Mouse (Mus musculus): Measurements from ENCODE around the gene Gm20517. TPM values are rescaled to one million over a fixed set of nuclear protein-coding genes. Genes with fewer than 3 reads are reported as not detected.

Gm20517 gene
- total RNA-seq, 2 experiments from 2014 or later, result 4.4 to 5.5 TPM

DNA sequence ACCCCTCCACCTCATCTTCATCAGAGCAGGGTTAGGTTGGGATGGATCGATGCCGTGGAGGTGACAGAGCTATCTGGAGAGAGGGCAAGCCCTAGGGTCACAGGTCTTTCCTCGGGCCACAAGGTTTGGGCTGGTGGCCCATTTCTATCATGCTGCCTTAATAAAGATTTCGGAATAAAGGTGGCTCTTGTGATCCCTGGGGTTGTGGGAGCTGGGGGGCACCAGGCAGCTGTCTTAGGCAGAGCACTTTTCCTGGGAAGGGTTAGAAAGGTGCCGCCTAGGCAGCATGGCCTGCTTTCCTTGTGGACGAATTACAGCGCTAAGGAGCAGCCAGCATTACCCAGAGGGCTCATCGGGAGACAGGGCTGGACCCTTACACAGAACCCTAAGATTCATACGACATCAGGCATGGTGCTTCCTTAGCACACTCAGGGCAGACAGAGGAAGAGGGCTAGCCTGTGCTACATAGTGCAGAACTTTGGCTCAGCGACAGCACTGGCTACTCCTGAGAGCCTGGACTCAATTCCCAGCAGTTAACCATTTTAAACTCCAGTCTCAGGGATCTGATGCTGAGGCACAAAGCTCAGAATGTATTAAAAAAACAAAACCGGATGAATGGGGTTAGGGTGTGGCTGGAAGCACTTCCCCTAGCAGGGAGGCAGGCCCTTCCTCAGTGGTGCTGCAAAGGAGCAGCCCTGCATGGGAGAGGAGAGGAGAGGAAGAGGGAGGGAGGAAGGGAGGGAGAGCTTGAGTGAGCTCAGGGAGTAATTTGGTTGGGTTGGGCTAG is 11.7 kb upstream of the Gm20517 start:
- Histone ChIP-seq H3K27ac (peak overlapping the region; percentile 0; the same call in 1 of the 2 replicates), H3K4me3 (no peak overlapping the region)
- no peak for TF ChIP-seq CTCF (conservative IDR thresholded peaks at IDR 0.05)
- DNase-seq (ENCODE audit: low spot score in 2 of 2), result no peak

DNA sequence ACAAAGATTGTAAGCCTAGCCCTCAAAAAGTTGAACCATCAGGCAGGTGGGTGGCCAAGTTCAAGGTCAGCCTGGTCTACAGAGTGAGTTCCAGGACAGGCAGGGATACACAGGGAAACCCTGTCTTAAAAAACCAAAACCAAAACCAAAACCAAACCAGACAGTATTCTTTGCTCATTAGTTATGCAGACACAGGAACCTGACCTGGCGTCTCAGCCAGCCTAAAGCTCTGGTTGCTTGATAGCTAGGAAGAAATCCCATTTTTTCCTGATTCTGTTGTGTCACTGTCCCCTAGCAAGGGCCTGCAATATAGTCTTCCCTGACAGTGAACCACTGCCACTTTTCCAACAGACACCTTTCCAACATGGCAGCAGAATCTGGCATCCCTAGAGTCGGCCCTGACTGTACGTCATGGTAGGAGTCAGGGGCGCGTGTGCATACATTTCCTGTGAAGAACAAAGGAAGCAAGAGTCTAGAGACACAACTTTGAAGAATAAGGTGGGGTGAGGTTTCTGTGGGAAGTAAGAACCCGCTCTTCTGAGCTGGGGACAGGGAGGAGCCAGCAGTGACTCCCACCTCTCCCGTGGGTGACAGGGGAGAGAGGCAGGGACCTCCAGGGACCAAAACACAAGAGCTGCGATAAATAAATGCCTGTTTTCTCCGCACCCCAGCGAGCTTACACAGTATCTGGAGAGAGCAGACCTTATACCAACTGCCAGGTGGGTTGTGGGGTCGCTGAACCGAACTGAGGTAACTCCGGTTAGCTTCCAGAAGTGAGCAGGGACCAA is 10.6 kb upstream of the Gm20517 start:
- H3K27ac ChIP-seq, result no peak overlapping the region
- no peak overlapping the region for H3K4me3 ChIP-seq
- no peak for TF ChIP-seq CTCF (conservative IDR thresholded peaks at IDR 0.05)
- DNase-seq (ENCODE audit: low spot score in 2 of 2), result no peak

DNA sequence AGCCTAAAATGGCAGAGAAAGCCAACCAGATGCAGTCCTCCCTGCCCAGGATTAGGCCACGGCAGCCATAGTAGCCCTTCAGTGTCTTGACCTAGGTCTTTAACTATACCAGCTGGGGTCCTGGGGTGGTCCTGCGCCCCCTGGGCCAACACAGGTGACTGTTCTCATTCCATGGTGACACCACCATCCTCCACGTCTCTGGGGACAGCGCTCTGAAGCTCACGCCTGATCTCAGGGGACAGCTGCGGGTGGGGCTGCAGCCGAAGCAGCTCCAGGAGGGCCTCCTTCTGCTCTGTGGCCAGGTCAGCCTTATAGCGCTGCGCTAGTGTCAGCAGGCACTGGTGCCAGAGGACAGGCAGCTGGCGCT is 10.0 kb upstream of the Gm20517 start:
- no peak overlapping the region for H3K27ac ChIP-seq
- TF ChIP-seq CTCF (conservative IDR thresholded peaks at IDR 0.05), result no peak
- DNase-seq (ENCODE audit: low spot score in 2 of 2), result no peak
- no peak overlapping the region for H3K4me3 ChIP-seq

DNA sequence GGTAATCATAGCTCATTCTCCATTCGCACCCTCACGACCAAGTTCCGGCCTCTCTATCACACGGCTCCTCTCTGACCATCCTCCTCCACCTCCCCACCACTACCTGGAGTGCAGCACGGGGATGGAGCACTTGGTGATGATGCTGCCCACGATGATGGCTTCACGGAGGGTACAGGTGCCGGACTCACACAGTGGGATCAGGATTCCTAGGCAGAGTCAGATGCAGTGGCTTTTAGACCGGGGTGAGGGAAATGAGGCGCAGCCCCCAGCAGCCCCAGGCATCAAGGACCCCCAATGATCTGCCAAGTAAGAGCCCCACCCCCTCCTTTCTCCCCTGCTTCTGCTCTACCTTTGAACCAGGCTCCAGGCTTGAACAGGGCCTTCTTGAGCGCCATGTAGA is 9.1 kb upstream of the Gm20517 start:
- no peak for DNase-seq (ENCODE audit: low spot score in 2 of 2)
- H3K4me3 ChIP-seq, result no peak overlapping the region
- TF ChIP-seq CTCF (conservative IDR thresholded peaks at IDR 0.05), result no peak
- H3K27ac ChIP-seq, result no peak overlapping the region

DNA sequence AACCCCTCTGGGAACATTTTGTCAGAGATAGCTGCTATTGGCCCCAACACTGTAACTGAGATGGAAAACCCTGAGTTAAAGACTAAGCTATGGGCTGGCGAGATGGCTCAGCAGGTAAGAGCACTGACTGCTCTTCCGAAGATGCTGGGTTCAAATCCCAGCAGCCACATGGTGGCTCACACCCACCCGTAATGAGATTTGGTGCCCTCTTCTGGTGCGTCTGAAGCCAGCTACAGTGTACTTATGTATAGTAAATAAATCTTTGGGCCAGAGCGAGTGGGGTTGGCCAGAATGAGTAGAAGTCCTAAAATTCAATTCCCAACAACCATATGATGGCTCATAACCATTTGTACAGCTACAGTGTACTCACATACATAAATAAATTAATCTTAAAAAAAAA is 5.2 kb upstream of the Gm20517 start:
- no peak for DNase-seq (ENCODE audit: low spot score in 2 of 2)
- TF ChIP-seq CTCF (conservative IDR thresholded peaks at IDR 0.05), result peak; percentile 65
- H3K4me3 ChIP-seq, result no peak overlapping the region
- no peak overlapping the region for H3K27ac ChIP-seq

DNA sequence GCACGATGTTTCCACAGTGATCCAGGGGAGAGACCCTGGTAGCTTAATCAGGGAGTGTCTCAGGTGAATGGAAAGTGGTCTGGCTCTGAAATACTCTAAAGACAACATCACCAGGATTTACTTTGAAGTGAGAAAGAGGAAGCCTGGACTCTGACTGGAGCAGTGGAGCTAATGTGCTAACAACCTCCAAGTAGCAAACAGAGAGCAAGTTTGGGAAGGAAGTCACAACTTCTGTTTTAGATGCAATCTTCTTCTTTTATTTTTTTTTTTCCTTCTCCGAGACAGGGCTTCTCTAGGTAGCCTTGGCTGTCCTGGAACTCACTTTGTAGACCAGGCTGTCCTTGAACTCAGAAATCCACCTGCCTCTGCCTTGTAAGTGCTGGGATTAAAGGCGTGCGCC is 2.2 kb upstream of the Gm20517 start:
- DNase-seq (ENCODE audit: low spot score in 2 of 2), result no peak
- H3K27ac ChIP-seq, result no peak overlapping the region
- H3K4me3 ChIP-seq, result no peak overlapping the region
- no peak for TF ChIP-seq CTCF (conservative IDR thresholded peaks at IDR 0.05)

DNA sequence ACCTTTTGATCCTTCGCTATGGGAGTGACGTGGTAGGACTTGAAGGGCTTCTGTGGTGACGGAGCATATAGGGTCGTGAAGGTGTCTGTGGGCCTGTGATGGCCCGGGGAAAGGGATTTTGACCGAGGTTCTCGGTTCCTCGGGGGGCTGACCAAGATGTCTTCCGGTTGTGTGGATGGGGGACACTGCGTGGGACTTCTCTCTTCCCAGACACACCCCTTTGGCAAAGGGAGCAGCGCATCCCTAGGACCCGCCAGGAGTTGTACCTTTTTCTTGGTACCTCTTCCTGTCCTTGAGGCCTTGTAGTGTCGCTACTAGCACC is 233 bp downstream of the Gm20517 start:
- Histone ChIP-seq H3K4me3 (peak overlapping the region; percentile 95), H3K27ac (peak overlapping the region; percentile 97)
- DNase-seq (ENCODE audit: low spot score in 2 of 2), result no peak
- no peak for TF ChIP-seq CTCF (conservative IDR thresholded peaks at IDR 0.05)

DNA sequence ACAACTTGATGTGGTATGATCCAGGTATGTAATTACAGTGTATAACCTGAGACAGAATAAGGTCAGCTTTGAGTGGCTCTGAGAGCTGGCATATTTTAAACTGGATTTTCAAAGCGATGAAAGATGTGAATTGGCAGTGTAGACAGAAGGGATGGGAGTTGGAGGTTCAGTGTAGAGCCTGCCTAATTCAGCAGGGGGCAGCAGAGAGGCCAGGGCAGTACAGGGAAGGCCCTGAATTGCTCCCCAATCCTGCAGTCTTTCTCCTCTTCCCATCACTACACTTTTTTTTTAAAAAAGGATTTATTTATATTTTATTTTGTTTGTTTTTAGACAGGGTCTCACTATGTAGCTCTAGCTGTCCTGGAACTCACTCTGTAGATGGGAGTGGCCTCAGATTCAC is 2.6 kb downstream of the Gm20517 start:
- no peak for DNase-seq (ENCODE audit: low spot score in 2 of 2)
- TF ChIP-seq CTCF (conservative IDR thresholded peaks at IDR 0.05), result peak; percentile 88
- Histone ChIP-seq H3K27ac (no peak overlapping the region), H3K4me3 (no peak overlapping the region)

DNA sequence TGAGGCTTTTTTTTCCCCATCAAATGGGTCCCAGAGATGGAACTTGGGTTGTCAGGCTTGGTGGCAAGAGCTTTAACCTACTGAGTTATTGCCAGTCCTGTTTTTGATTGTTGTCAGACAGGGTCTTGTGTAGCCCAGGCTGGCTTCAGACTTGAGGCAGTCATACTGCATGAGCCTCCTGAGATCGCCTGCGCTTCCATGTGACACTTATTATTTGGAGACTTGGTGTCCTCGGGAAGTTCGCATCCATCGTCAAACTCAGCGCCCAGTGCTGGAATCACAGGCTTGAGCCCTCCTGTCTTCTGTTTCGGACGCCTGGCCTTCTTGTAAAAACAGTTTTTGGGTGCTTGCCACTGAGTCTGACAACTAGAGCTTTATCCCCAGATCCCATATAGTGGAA is 4.7 kb downstream of the Gm20517 start:
- no peak for TF ChIP-seq CTCF (conservative IDR thresholded peaks at IDR 0.05)
- Histone ChIP-seq H3K4me3 (no peak overlapping the region), H3K27ac (no peak overlapping the region)
- no peak for DNase-seq (ENCODE audit: low spot score in 2 of 2)

DNA sequence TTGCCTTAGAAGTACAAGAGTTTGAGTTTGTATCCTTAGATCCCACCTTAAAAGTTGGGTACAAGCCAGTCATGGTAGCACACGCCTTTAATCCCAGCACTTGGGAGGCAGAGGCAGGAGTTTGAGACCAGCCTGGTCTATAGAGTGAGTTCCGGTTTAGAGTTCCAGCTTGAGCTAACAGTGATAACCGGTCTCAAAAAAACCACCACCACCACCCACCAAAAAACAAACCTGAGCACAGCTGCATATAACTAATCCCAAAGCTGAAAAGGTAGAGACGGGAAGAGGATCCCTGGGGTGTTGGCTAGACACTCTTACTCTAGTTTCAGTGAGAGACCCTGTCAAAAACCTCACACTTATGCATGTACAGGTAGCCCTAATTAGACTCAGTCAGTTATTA is 5.3 kb downstream of the Gm20517 start:
- no peak for DNase-seq (ENCODE audit: low spot score in 2 of 2)
- Histone ChIP-seq H3K27ac (no peak overlapping the region), H3K4me3 (no peak overlapping the region)
- TF ChIP-seq CTCF (conservative IDR thresholded peaks at IDR 0.05), result no peak

DNA sequence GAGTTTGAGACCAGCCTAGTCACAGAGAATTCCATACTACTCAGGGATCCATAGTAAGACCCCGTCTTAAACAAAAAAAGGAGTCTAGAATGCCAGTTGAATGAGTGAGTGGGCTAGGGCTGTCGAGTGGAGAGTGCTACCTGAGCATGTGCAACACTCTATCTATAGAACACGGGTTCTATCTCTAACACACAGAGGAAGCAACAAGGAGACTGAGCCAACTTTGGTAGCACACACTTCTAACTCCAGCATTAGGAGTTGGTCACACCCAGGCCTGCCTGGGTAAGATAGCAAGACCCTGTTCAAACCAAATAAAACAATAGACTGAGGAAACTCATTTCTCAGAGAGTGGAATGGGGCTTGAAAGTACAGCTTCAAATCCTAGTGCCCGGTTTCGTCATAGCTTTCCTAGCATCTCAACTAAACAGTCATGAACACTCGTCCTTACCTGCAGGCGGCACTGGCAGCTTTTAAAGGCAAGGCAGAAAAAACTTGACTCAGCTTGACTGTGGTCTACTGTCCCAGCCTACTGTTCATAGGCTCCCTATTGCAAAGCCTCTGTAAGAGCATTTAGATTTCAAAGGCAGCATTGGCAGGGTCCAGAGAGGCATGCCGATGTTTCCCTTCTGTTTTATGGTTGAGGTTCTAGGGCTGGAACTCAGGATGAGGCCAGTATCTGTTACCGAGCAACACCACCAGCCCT is 6.4 kb downstream of the Gm20517 start:
- no peak overlapping the region for H3K4me3 ChIP-seq
- no peak overlapping the region for H3K27ac ChIP-seq
- DNase-seq (ENCODE audit: low spot score in 2 of 2), result no peak
- no peak for TF ChIP-seq CTCF (conservative IDR thresholded peaks at IDR 0.05)

DNA sequence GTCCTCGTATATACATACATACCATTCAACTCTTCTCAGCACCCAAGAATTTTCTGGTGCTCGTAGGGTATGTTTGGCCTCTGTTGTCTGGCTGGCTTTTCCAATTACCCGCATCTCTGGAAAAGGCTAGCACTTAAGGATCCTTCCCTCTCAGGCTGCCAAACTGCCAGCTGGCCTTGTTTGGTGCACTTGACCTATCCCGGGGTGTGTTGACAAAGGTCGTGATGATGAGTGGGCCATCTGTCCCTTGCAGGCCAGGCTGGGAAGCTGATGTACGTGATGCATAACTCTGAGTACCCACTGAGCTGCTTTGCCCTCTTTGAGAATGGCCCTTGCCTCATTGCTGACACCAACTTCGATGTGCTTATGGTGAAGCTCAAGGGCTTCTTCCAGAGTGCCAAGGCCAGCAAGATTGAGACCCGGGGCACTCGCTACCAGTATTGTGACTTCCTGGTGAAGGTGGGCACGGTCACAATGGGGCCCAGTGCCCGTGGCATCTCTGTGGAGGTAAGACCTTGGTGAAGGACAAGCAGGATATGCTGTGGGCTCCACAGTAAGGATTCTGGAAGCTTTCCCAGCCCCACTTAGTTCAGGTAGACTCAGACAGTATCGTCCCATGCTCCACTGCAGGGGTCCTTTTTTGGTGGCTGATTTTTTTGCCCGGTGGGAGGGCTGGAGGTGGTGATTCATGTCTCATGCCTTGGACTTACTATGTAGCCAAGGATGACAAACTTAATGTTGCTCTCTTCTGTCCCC is 7.3 kb downstream of the Gm20517 start:
- no peak for DNase-seq (ENCODE audit: low spot score in 2 of 2)
- no peak overlapping the region for H3K27ac ChIP-seq
- TF ChIP-seq CTCF (conservative IDR thresholded peaks at IDR 0.05), result no peak
- no peak overlapping the region for H3K4me3 ChIP-seq
